In the genomic region with DNA sequence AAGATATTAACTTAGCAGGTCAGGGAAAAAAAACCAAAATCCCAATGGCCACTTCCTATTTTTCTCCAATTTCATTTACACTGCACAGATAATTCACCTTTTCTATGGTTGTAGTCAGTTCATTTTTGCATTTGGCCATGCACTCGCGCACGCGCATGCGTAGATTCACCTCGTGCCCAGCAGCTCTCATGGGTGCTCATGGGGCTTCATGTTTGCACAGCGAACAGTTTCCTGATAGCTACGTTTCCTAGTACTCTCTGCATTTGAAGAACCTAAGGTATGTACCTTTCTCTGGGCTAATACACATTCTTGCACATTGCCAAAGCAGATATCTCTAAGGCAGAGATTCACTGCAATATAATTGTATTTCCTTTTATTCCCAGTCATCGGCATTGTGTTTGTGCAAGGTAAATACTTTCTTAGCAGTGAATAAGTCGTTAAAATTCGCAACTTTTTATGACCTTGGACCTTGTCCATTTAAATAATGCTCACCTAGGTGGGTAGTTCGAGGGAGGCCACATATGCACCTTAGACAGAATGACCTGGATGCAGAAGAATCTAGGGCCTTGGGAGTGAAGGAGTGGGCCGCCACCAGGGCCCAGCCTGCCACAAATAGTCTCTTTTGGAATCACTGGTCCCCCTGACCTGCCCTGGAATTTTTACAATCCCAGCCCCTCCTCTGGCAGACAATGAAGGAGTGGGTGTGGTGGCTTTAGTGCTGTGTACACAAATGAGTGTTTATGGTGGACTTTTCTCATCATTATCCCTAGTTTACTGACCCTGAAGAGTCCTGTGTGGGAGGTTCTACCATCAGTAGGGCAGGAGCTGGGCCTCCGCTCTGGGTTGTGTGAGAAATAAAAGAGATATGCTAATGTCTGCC, we compare ENCODE assay signal across 9 mouse cellular contexts. TPM values are rescaled to one million over a fixed set of nuclear protein-coding genes. Genes with fewer than 3 reads are reported as not detected.
DNase-seq lines count a peak whose midpoint lies in the region; ATAC-seq and TF ChIP-seq lines count a peak whose summit lies in the region.
"Had no signal": no experiment of that assay in that cellular context is flagged by ENCODE, and none has a peak within 500 bp of the region (broad histone marks: within the 10 kb centered on the region; RNA-seq: fewer than 3 reads in every experiment).

No protein-coding gene starts in this region.

- intact Hi-C loops in heart, postnatal 10 days (cut with DNase I), result loop anchor here (1.0 kb wide), 2 partner anchors 88 to 105 kb away; no protein-coding TSS in a partner anchor

- ATAC-seq in heart, embryonic 12.5 days (ENCODE audit: insufficient number of reproducible peaks, low FRiP score), result no peak
- no peak; the same call in 1 of the 2 replicates for ATAC-seq in embryonic facial prominence, embryonic 14.5 days (ENCODE audit: low read depth)
- 0 out of 2 replicates have a peak, but pooled peaks have one; percentile 21 for ATAC-seq in limb, embryonic 12.5 days (ENCODE audit: insufficient number of reproducible peaks, insufficient read depth, low FRiP score, low TSS enrichment, low read depth)

- DNase-seq in heart, postnatal 10 days, result no peak
- no peak for DNase-seq in embryonic facial prominence, embryonic 14.5 days (ENCODE audit: low spot score)
- DNase-seq in left cerebral cortex, adult 9 months (ENCODE audit: low spot score in 2 of 2), result no peak
- no peak for DNase-seq in layer of hippocampus, adult 11-12 months (ENCODE audit: low spot score)
- no peak for DNase-seq in kidney, postnatal 36 days

- H3K9me3 ChIP-seq in heart, embryonic 12.5 days (replicated peaks), result no peaks in the 10 kb centered on the region
- H3K9me3 ChIP-seq in embryonic facial prominence, embryonic 14.5 days (ENCODE audit: control insufficient read depth, low read length), result no peaks in the 10 kb centered on the region
- H3K9me3 ChIP-seq in limb, embryonic 12.5 days, result no peaks in the 10 kb centered on the region
- H3K9me3 ChIP-seq: liver, embryonic 15.5 days had no signal

- H3K9ac ChIP-seq in heart, embryonic 12.5 days, result peak overlapping the region; percentile 12; the same call in 1 of the 2 replicates
- 0 out of 2 replicates have a peak overlapping the region, but pooled peaks have one; percentile 41 for H3K9ac ChIP-seq in embryonic facial prominence, embryonic 14.5 days (ENCODE audit: low read depth, low read length)
- no peak overlapping the region for H3K9ac ChIP-seq in limb, embryonic 12.5 days (replicated peaks)
- H3K9ac ChIP-seq: liver, embryonic 15.5 days had no signal

- H3K4me3 ChIP-seq in heart, embryonic 12.5 days, result 0 out of 2 replicates have a peak overlapping the region, but pooled peaks have one; percentile 18
- H3K4me3 ChIP-seq in embryonic facial prominence, embryonic 14.5 days (ENCODE audit: low read depth, low read length), result no peak overlapping the region
- no peak overlapping the region for H3K4me3 ChIP-seq in limb, embryonic 12.5 days (replicated peaks)
- no peak overlapping the region for H3K4me3 ChIP-seq in myocyte
- H3K4me3 ChIP-seq: liver, embryonic 15.5 days had no signal

- no peaks in the 10 kb centered on the region for H3K36me3 ChIP-seq in heart, embryonic 12.5 days
- H3K36me3 ChIP-seq in embryonic facial prominence, embryonic 14.5 days (ENCODE audit: control insufficient read depth, insufficient read depth, low read length), result no peaks in the 10 kb centered on the region
- no peaks in the 10 kb centered on the region for H3K36me3 ChIP-seq in limb, embryonic 12.5 days
- H3K36me3 ChIP-seq in myocyte (ENCODE audit: control insufficient read depth, insufficient read depth), result no peaks in the 10 kb centered on the region
- H3K36me3 ChIP-seq: liver, embryonic 15.5 days had no signal

- H3ac ChIP-seq in myocyte (ENCODE audit: control insufficient read depth, insufficient read length), result no peak overlapping the region

- no peak overlapping the region for H3K27ac ChIP-seq in heart, embryonic 12.5 days (ENCODE audit: poor library complexity, severe bottlenecking)
- no peak overlapping the region for H3K27ac ChIP-seq in embryonic facial prominence, embryonic 14.5 days (replicated peaks; ENCODE audit: low read depth, low read length)
- no peak overlapping the region for H3K27ac ChIP-seq in limb, embryonic 12.5 days
- H3K27ac ChIP-seq: liver, embryonic 15.5 days had no signal

- no peak for TF ChIP-seq POLR2A in myocyte (IDR thresholded peaks at IDR 0.05; ENCODE audit: insufficient read length, low read depth)

- peaks cover 24% of the 10 kb centered on the region for H3K4me1 ChIP-seq in heart, embryonic 12.5 days (replicated peaks)
- peaks cover 8% of the 10 kb centered on the region; the same call in 1 of the 2 replicates for H3K4me1 ChIP-seq in embryonic facial prominence, embryonic 14.5 days (ENCODE audit: control insufficient read depth, insufficient read depth, low read length)
- peaks cover 3% of the 10 kb centered on the region; the same call in 1 of the 2 replicates for H3K4me1 ChIP-seq in limb, embryonic 12.5 days (replicated peaks)

- no peaks in the 10 kb centered on the region for H3K79me2 ChIP-seq in myocyte (ENCODE audit: control insufficient read depth, insufficient read depth)

- no peaks in the 10 kb centered on the region for H3K27me3 ChIP-seq in heart, embryonic 12.5 days (replicated peaks)
- H3K27me3 ChIP-seq in embryonic facial prominence, embryonic 14.5 days (replicated peaks; ENCODE audit: control insufficient read depth, insufficient read depth, low read length), result no peaks in the 10 kb centered on the region
- no peaks in the 10 kb centered on the region for H3K27me3 ChIP-seq in limb, embryonic 12.5 days
- no peaks in the 10 kb centered on the region for H3K27me3 ChIP-seq in myocyte (ENCODE audit: control insufficient read depth, insufficient read depth, insufficient read length)
- H3K27me3 ChIP-seq: liver, embryonic 15.5 days had no signal

- WGBS in heart, embryonic 12.5 days, result 86% methylated on average over 14 of the region's 14 CpGs
- WGBS in embryonic facial prominence, embryonic 14.5 days, result 90% methylated on average over 14 of the region's 14 CpGs
- 82% methylated on average over 14 of the region's 14 CpGs for WGBS in limb, embryonic 12.5 days

- peak overlapping the region; percentile 51; the same call in 1 of the 2 replicates for H3K4me2 ChIP-seq in heart, embryonic 12.5 days
- H3K4me2 ChIP-seq in embryonic facial prominence, embryonic 14.5 days (ENCODE audit: low read depth, low read length), result peak overlapping the region; percentile 45; the same call in 1 of the 2 replicates
- H3K4me2 ChIP-seq in limb, embryonic 12.5 days, result peak overlapping the region; percentile 37; the same call in 1 of the 2 replicates
- H3K4me2 ChIP-seq in myocyte (ENCODE audit: low read depth), result peak overlapping the region; percentile 71
- H3K4me2 ChIP-seq: liver, embryonic 15.5 days had no signal

TF ChIP-seq in myocyte, 11 proteins besides CTCF, POLR2A, EP300 and RAD21:
- no peak for TF ChIP-seq E2F4 (IDR thresholded peaks at IDR 0.05; ENCODE audit: insufficient read depth)
- TF ChIP-seq TCF3 (IDR thresholded peaks at IDR 0.05; ENCODE audit: insufficient read length, low read depth), result no peak
- TF ChIP-seq SRF (IDR thresholded peaks at IDR 0.05; ENCODE audit: control insufficient read depth, insufficient read length, low read depth), result no peak
- no peak for TF ChIP-seq POLR2AphosphoS2 (IDR thresholded peaks at IDR 0.05; ENCODE audit: insufficient read length, low read depth)
- no peak for TF ChIP-seq CEBPB (IDR thresholded peaks at IDR 0.05; ENCODE audit: insufficient read depth, poor library complexity, severe bottlenecking)
- no peak for TF ChIP-seq MAX (IDR thresholded peaks at IDR 0.05; ENCODE audit: low read depth)
- no peak for TF ChIP-seq MYOD1 (IDR thresholded peaks at IDR 0.05; ENCODE audit: control insufficient read depth in 1 of 3, insufficient read length in 2 of 3, low read depth in 2 of 3)
- no peak for TF ChIP-seq TCF12 (IDR thresholded peaks at IDR 0.05; ENCODE audit: insufficient read depth, poor library complexity, severe bottlenecking)
- no peak for TF ChIP-seq MYOG (IDR thresholded peaks at IDR 0.05; ENCODE audit: control insufficient read depth in 1 of 3, insufficient read depth in 1 of 3, insufficient read length in 2 of 3, low read depth in 2 of 3)
- no peak for TF ChIP-seq REST (IDR thresholded peaks at IDR 0.05; ENCODE audit: insufficient read depth, insufficient read length)
- no peak for TF ChIP-seq USF1 (IDR thresholded peaks at IDR 0.05; ENCODE audit: low read depth)

RNA-seq across cellular contexts. Expression of a gene that starts 6.2 kb away (rescaled TPM):
- not detected in 2 replicates for polyA plus RNA-seq in heart, embryonic 12.5 days (2016; fragmentation: Nextera tagmentation; extraction: Ambion mirVana)
- 1 to 10 TPM in 1 of 2 experiments, not detected in 1; 4.2 TPM for total RNA-seq in heart, postnatal 10 days (2021)
- not detected in 2 replicates for polyA plus RNA-seq in embryonic facial prominence, embryonic 14.5 days (2014; fragmentation: Nextera tagmentation; extraction: Ambion mirVana)
- polyA plus RNA-seq in limb, embryonic 12.5 days (2016; fragmentation: Nextera tagmentation; extraction: Ambion mirVana), result not detected in 2 replicates
- not detected for polyA plus RNA-seq in myocyte (2012; fragmentation: generic; extraction: Trizol)
- polyA plus RNA-seq: liver, embryonic 15.5 days had no signal

RNA-seq across cellular contexts. Expression of a gene that starts 53.9 kb away (rescaled TPM):
- polyA plus RNA-seq in heart, embryonic 12.5 days (2016; fragmentation: Nextera tagmentation; extraction: Ambion mirVana), result 11.3 and 14.1 TPM in 2 replicates
- total RNA-seq in heart, postnatal 10 days (2021), result 10 to 100 TPM; 18.5 to 18.6 TPM
- polyA plus RNA-seq in embryonic facial prominence, embryonic 14.5 days (2014; fragmentation: Nextera tagmentation; extraction: Ambion mirVana), result 10.8 and 13.7 TPM in 2 replicates
- 23.2 and 24.0 TPM in 2 replicates for polyA plus RNA-seq in limb, embryonic 12.5 days (2016; fragmentation: Nextera tagmentation; extraction: Ambion mirVana)
- polyA plus RNA-seq in myocyte (2012; fragmentation: generic; extraction: Trizol), result 5.0 TPM
